Mouse (Mus musculus) megakaryocyte, embryonic 14.5 days (primary cell): ENCODE measurements around the gene Rbpms2.

Source experiments
- FLI1 ChIP-seq: IDR thresholded peaks from 2 replicates; pipeline ENCODE4 v1.6.1; 2012; ENCODE audit warnings: low read length, inconsistent platforms, mixed read lengths
- GATA1 ChIP-seq: IDR thresholded peaks from 3 replicates; pipeline ENCODE4 v1.6.1; 2012; ENCODE audit warnings: mixed read lengths, low read length, inconsistent platforms, borderline replicate concordance

DNA sequence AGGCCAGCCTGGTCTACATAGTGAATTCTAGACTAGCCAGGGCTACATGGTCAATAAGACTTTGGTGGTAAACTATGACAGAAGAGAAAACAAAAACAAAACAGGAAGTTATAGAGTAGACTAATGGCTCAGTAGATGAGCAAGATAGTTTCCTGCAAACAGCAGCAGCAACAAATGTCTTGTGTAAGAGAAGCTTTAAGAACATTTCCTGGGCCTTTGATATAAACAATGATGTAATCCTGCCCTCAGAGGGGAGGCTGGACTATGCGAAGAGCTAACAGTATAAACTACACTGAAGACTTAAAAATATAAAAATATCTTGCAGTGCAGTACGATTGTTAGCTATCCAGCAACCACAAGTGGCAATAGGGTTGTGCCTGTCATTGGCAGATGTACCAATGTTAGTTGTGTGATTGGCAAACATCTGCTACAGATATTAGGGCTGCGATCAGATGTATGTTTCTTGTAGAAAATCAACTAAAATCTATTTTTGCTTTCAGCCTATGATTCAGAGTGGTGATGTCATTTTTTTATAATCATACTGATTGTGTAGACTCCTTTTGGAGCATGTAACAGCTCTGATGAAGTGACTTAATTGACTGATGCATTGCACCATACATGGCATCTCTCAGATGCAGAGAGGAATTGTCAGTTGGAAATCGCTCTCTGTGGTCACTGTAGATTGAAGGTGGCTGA, 51.6 kb downstream of the Rbpms2 start:
- TF ChIP-seq GATA1 (no peak), FLI1 (no peak)
